In genomic region chrX:48157396-48157795, GRCm38 (mm10) we compare ENCODE assay signal across 21 mouse cellular contexts. TPM values are rescaled to one million over a fixed set of nuclear protein-coding genes. Genes with fewer than 3 reads are reported as not detected.
"Had no signal": no experiment of that assay in that cellular context is flagged by ENCODE, and none has a peak within 500 bp of the region (broad histone marks: within the 10 kb centered on the region; RNA-seq: fewer than 3 reads in every experiment).

No protein-coding gene starts in this region.

- H3K27ac ChIP-seq: heart, embryonic 10.5 days; hindbrain, embryonic 13.5 days; hindbrain, embryonic 15.5 days; hindbrain, postnatal 0 days; kidney, embryonic 15.5 days; kidney, postnatal 0 days; limb, embryonic 13.5 days; limb, embryonic 15.5 days; liver, embryonic 12.5 days; liver, embryonic 14.5 days had no signal

- DNase-seq: gastrocnemius, postnatal 14 days; gastrocnemius, postnatal 36 days; heart, adult 18-20 months; heart, postnatal 10 days; heart, postnatal 36 days; kidney, postnatal 14 days; layer of hippocampus, adult 9-11 months; layer of hippocampus, postnatal 36 days had no signal

- H3K27me3 ChIP-seq: heart, embryonic 12.5 days; hindbrain, embryonic 13.5 days; hindbrain, embryonic 15.5 days; kidney, embryonic 15.5 days; limb, embryonic 13.5 days; limb, embryonic 15.5 days; liver, embryonic 12.5 days had no signal

- H3K4me3 ChIP-seq: heart, embryonic 10.5 days; heart, embryonic 12.5 days; hindbrain, embryonic 13.5 days; hindbrain, embryonic 15.5 days; kidney, embryonic 15.5 days; limb, embryonic 13.5 days; limb, embryonic 15.5 days; liver, embryonic 12.5 days had no signal

- H3K4me1 ChIP-seq: heart, embryonic 10.5 days; hindbrain, embryonic 13.5 days; hindbrain, embryonic 15.5 days; kidney, embryonic 15.5 days; limb, embryonic 13.5 days; limb, embryonic 15.5 days had no signal

RNA-seq across cellular contexts. Expression of gene Xpnpep2, which starts 48.9 kb away (rescaled TPM):
- total RNA-seq: liver, adult 2 months had no signal
- polyA plus RNA-seq: liver, adult 2 months; liver, embryonic 16.5 days had no signal
